Mouse (Mus musculus): Measurements from ENCODE around the gene Hcrt.

- TF ChIP-seq CTCF (IDR thresholded peaks at IDR 0.05; ENCODE audit: borderline replicate concordance, extremely low read depth, insufficient read depth, insufficient read length) (no peak), POLR2A (IDR thresholded peaks at IDR 0.05; ENCODE audit: borderline replicate concordance, extremely low read depth, insufficient read depth, insufficient read length, poor library complexity, severe bottlenecking) (no peak)
Measured at GRCm38 (mm10) chr11:100796585-100796984, 33.9 kb upstream of the Hcrt start.
